Mouse (Mus musculus) forebrain, embryonic 16.5 days (tissue): Measurements from ENCODE around the gene Phox2a. TPM values are rescaled to one million over a fixed set of nuclear protein-coding genes. Genes with fewer than 3 reads are reported as not detected.
A peak's percentile ranks its signal among the peaks of the same experiment; 100 is the strongest.

Source experiments
- ATAC-seq: fragments of 200-750 bp; cut with Nextera tagmentation; 2 replicates; pipeline ENCODE4 v1.8.0; 2017; ENCODE audit warnings: mild to moderate bottlenecking, moderate library complexity
- H3K27ac ChIP-seq: fragments of 300-500 bp; sonication (generic); 2 replicates; pipeline ENCODE4 v1.5.1; 2014; ENCODE audit warnings: low read length, control low read depth
- H3K27me3 ChIP-seq: fragments of 300-500 bp; sonication (generic); replicated peaks from 2 replicates; pipeline ENCODE4 v1.6.1; 2014; ENCODE audit warnings: low read length; ENCODE audit not compliant: control insufficient read depth, insufficient read depth
- H3K36me3 ChIP-seq: fragments of 300-500 bp; sonication (generic); 2 replicates; pipeline ENCODE4 v1.6.1; 2014; ENCODE audit not compliant: control insufficient read depth, insufficient read depth
- H3K4me1 ChIP-seq: fragments of 300-500 bp; sonication (generic); replicated peaks from 2 replicates; pipeline ENCODE4 v1.6.1; 2014; ENCODE audit warnings: low read length; ENCODE audit not compliant: control insufficient read depth, insufficient read depth
- H3K4me2 ChIP-seq: fragments of 300-500 bp; sonication (generic); 2 replicates; pipeline ENCODE4 v1.6.1; 2014; ENCODE audit warnings: mild to moderate bottlenecking, low read length, control low read depth
- H3K4me3 ChIP-seq: fragments of 300-500 bp; sonication (generic); replicated peaks from 2 replicates; pipeline ENCODE4 v1.5.1; 2014; ENCODE audit warnings: mild to moderate bottlenecking, low read length, control low read depth
- H3K9ac ChIP-seq: fragments of 300-500 bp; sonication (generic); replicated peaks from 2 replicates; pipeline ENCODE4 v1.6.1; 2014; ENCODE audit warnings: low read depth, low read length, control low read depth
- H3K9me3 ChIP-seq: fragments of 300-500 bp; sonication (generic); 2 replicates; pipeline ENCODE4 v1.6.1; 2016; ENCODE audit warnings: low read length; ENCODE audit not compliant: control insufficient read depth
- WGBS: fragments of 180-500 bp; shearing (Covaris S2); extraction: QIAGEN DNeasy Blood & Tissue Kit; methylation state at CpG from one replicate; pipeline ENCODE4 v1.1.7; 2014; 5-methylcytosine and 5-hydroxymethylcytosine counted together
- polyA plus RNA-seq: library from polyadenylated mRNA; unstranded; fragments of >200 nt; fragmentation: Nextera tagmentation; extraction: Ambion mirVana; gene quantifications from 2 replicates; pipeline ENCODE4 v1.2.1, GENCODE M21; 2015

Phox2a gene
- polyA plus RNA-seq, 1 experiment from 2014 or later: not detected

DNA sequence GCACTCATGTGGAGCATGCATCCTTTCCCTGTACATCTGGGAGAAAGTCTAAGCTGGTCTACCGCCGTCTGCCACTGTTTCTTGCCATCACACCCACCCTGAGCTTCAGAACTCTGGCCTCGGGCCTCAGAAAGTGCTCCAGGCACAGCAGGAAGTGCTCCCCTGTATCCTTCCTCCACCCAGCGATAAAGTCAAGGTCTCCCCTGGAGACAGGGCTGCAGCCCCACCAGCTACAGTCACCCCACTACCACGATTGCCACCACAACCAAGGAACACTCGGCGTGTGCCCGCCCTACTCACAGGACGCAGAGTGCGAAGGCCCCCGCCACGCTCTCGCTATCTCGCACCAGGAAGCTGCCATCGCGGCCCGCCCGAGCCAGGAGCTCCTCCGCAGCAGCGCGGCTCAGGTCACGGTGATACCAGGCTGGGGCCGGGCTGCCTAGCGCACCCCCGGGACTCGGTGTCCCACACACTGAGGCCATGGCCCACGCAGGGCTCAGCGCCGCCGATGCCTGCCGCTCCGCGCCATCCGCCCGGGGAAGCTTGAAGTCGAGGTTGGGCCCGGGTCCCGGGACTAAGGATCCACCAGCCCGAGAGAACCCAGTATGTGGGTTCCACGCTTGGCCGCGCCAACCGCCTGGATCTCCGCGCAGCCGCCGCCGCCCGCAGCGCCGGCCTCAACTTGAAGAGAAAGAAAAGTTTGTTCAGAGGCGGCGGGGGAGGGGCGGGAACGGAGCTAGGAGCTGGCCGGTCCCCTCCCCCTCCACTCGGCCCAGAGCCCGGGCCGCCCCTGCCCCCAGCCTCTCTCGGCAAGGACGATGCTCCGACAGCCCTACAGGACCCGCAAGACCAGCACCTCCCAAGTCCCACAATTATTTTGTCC lies 18.4 kb downstream of the Phox2a start:
- H3K4me1 ChIP-seq: peaks cover 39% of the 10 kb centered on the region
- peak; percentile 29 for ATAC-seq
- 0% methylated on average over 57 of the region's 63 CpGs for whole genome bisulfite sequencing

DNA sequence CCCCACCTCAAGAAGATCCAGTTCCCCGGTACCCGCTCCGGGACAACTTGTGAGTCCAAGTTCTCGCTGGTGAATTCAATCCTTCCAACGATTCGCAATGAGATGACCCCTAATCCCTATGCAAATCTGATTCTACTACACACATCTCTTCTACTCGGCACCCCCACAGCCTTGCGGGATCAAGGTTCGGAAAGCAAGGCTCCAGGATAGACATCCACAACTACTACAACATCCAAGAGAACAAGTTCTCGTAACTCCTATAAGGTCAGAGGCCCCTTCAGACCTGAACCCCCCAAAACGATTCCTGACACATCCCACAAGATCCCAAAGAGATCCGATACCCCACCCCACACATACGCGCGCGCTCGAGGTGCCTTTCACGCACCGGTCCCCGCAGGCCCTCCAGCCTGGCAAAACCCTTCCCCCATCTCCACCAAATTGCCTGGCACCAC lies 19.1 kb downstream of the Phox2a start:
- no peaks in the 10 kb centered on the region for H3K9me3 ChIP-seq
- H3K36me3 ChIP-seq: no peaks in the 10 kb centered on the region
- H3K27ac ChIP-seq: peak overlapping the region; percentile 53
- WGBS: 0% methylated on average over 20 of the region's 20 CpGs
- peak overlapping the region; percentile 76 for H3K4me3 ChIP-seq
- peak overlapping the region; percentile 83 for H3K9ac ChIP-seq
- H3K4me1 ChIP-seq: peaks cover 39% of the 10 kb centered on the region
- peaks cover 2% of the 10 kb centered on the region; the same call in 1 of the 2 replicates for H3K27me3 ChIP-seq
- H3K4me2 ChIP-seq: peak overlapping the region; percentile 99
- 0 out of 2 replicates have a peak, but pooled peaks have one; percentile 1 for ATAC-seq

More for the DNA sequence above, 18.4 kb downstream of the Phox2a start:
- Histone ChIP-seq H3K4me3 (peak overlapping the region; percentile 76), H3K27me3 (peaks cover 2% of the 10 kb centered on the region; the same call in 1 of the 2 replicates), H3K9ac (peak overlapping the region; percentile 83), H3K36me3 (peaks cover 2% of the 10 kb centered on the region; the same call in 1 of the 2 replicates), H3K9me3 (no peaks in the 10 kb centered on the region), H3K27ac (peak overlapping the region; percentile 75), H3K4me2 (peak overlapping the region; percentile 99)

DNA sequence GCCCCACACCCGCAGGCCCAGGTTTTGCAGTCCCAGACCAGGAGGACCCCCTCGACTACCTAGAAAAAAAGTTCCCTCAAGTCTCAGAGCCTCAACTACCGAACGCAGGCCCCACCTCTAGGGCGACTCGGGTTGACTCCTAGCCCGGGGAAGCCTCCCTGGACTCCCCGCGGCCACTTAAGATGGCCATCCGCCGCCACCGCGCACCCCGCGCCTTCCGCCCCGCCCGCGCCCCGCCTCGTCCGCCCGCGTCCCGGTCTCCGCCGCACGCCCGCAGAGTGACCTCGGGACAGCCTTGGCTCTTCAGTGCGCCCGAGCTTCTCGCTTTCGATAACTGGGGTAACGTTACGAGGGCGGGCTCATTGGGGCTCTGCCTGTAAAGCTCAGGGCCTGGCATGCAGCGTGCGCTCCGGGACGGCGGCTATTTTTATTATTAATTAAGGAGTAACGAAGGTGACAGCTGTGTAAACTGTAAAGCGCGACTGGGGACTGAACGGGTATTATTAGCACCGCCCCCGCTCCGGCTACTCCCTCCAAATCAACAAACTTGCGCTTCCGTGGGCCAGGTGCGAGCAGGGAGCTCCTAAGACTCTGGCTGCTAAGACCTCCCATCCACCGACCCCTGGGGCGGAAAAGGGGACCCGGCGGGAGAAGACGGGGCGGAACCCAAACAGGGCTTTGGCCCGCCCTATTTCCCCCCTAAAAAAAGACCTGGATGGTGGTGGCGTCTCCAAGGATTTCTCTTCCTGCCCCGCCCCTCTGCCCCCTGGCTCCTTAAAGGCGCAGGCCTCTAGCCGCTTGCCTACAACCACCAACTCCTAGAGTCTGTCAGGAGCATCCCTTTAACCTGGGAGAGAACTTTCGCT lies 19.7 kb downstream of the Phox2a start, which contains the start of gene Inppl1:
Inppl1 (minus strand) TSS at position 624 of the 866 bp plus-strand sequence.
- Histone ChIP-seq H3K36me3 (no peaks in the 10 kb centered on the region), H3K27ac (peak within 1 kb of the TSS; percentile 53), H3K4me2 (peak within 1 kb of the TSS; percentile 99), H3K4me1 (peaks cover 39% of the 10 kb centered on the region), H3K9ac (peak within 1 kb of the TSS; percentile 83), H3K4me3 (peak within 1 kb of the TSS; percentile 76), H3K9me3 (no peaks in the 10 kb centered on the region), H3K27me3 (peaks cover 2% of the 10 kb centered on the region; the same call in 1 of the 2 replicates)
- WGBS: under 1% methylated on average over 64 of the region's 64 CpGs
- ATAC-seq: peak; percentile 70

DNA sequence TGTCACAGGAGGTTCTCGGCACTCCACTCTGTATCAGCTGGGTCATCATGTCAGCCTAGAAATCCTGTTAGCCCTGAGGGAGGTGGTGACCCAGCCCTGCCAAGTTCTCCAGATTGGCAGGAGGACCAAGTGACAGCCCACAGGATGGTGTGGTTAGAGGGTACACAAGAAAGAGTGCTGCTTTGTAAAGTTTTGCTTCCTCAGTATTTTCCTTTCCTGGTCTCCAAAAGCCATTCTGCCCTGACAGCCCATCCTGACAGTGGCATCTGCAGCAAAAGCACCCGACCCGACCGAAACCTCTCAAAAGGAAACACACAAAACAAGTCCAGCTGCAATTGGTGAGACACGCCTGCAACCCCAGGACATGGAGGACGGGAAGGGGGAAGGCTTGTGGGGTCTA lies 26.1 kb downstream of the Phox2a start:
- H3K27ac ChIP-seq: no peak overlapping the region
- 78% methylated on average over 6 of the region's 6 CpGs for WGBS
- no peaks in the 10 kb centered on the region for H3K27me3 ChIP-seq
- no peaks in the 10 kb centered on the region for H3K36me3 ChIP-seq
- H3K4me1 ChIP-seq: no peaks in the 10 kb centered on the region
- H3K4me2 ChIP-seq: no peak overlapping the region
- no peak for ATAC-seq
- H3K9me3 ChIP-seq: no peaks in the 10 kb centered on the region
- H3K4me3 ChIP-seq: no peak overlapping the region
- no peak overlapping the region for H3K9ac ChIP-seq

DNA sequence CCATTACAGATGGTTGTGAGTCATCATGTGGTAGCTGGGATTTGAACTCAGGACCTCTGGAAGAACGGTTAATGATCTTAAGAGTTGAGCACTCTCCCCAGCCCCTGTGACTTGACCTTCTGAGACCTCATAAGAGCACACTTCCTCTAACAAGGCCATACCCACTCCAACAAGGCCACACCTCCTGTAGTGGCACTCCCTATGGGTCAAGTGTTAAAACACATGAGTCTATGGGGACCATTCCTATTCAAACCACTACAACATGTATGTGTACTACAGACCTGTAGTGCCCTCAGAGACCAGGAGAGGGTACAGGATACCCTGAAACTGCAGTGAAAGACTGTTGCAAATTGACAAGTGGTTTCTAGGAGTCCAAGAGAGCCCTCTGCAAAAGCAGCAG lies 29.8 kb downstream of the Phox2a start:
- WGBS: 97% methylated on average over 1 of the region's 1 CpGs
- no peak overlapping the region for H3K4me2 ChIP-seq
- H3K27me3 ChIP-seq: no peaks in the 10 kb centered on the region
- no peak overlapping the region for H3K27ac ChIP-seq
- H3K4me1 ChIP-seq: no peaks in the 10 kb centered on the region
- H3K36me3 ChIP-seq: no peaks in the 10 kb centered on the region
- no peaks in the 10 kb centered on the region for H3K9me3 ChIP-seq
- H3K9ac ChIP-seq: no peak overlapping the region
- no peak overlapping the region for H3K4me3 ChIP-seq
- ATAC-seq: no peak

DNA sequence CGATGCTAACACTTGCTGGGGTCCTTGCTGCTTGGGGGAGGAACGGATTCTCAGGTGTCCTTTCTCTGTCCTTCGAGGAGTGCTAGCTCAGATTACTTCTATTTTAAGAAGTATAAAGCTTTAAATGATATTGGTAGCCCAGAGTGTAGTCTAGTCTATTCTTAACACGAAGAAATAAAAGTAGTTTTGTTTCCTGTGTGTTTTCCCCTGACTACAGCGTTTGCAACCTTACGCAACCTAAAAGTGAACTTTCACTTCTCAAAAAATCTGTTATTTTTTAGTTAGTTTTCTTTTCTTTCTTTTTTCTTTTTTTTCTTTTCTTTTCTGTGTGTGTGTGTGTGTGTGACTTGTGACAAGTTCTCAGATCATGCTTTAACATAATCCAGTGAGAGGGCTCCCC lies 33.6 kb downstream of the Phox2a start:
- Histone ChIP-seq H3K4me2 (no peak overlapping the region), H3K9me3 (no peaks in the 10 kb centered on the region), H3K27me3 (no peaks in the 10 kb centered on the region), H3K9ac (no peak overlapping the region), H3K27ac (no peak overlapping the region), H3K4me1 (no peaks in the 10 kb centered on the region), H3K4me3 (no peak overlapping the region), H3K36me3 (no peaks in the 10 kb centered on the region)
- ATAC-seq: no peak
- WGBS: 85% methylated on average over 6 of the region's 6 CpGs

DNA sequence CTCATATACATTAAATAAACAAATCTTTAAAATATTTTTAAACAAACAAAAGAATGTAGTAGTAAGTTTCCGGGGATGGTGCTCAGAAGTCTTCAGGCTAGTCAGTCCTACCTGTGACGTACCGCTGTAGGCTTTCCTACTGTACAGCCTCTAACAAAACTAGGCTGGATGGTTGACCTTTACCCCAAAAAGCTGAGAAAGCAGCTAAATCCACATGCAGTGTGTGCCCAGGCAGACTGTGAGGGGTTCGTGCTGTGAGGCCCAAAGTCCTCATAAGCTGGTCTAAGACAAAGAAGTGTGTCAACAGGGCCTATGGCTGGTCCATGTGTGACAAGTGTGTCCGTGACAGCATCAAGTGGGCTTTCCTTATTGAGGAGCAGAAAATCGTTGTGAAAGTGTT lies 34.7 kb downstream of the Phox2a start:
- no peak overlapping the region for H3K4me2 ChIP-seq
- no peaks in the 10 kb centered on the region for H3K36me3 ChIP-seq
- H3K4me3 ChIP-seq: no peak overlapping the region
- 87% methylated on average over 6 of the region's 6 CpGs for WGBS
- ATAC-seq: no peak
- H3K9ac ChIP-seq: no peak overlapping the region
- no peaks in the 10 kb centered on the region for H3K27me3 ChIP-seq
- no peaks in the 10 kb centered on the region for H3K9me3 ChIP-seq
- H3K27ac ChIP-seq: no peak overlapping the region
- H3K4me1 ChIP-seq: no peaks in the 10 kb centered on the region

DNA sequence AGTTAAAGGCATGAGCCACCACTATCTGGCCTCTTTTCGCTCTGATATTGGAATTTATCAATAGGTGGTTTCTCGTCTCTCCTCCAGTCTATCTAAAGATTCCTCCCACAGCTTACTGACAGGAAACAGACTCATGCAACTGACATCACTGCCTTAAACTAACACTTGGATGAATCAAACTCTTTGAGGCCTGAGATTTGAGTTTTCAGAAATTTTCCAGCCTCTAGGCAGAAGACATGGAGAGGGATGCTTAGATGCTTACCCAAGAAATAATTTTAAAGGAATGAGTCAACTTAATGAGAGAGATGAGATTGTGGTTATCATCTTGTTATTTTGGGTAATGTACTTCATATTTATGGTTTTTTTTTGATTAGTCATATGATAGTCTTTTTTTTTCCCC lies 35.7 kb downstream of the Phox2a start:
- no peaks in the 10 kb centered on the region for H3K9me3 ChIP-seq
- H3K4me3 ChIP-seq: no peak overlapping the region
- WGBS: 94% methylated on average over 2 of the region's 2 CpGs
- H3K4me2 ChIP-seq: no peak overlapping the region
- H3K27me3 ChIP-seq: no peaks in the 10 kb centered on the region
- H3K27ac ChIP-seq: no peak overlapping the region
- no peak overlapping the region for H3K9ac ChIP-seq
- no peaks in the 10 kb centered on the region for H3K36me3 ChIP-seq
- ATAC-seq: no peak
- no peaks in the 10 kb centered on the region for H3K4me1 ChIP-seq

DNA sequence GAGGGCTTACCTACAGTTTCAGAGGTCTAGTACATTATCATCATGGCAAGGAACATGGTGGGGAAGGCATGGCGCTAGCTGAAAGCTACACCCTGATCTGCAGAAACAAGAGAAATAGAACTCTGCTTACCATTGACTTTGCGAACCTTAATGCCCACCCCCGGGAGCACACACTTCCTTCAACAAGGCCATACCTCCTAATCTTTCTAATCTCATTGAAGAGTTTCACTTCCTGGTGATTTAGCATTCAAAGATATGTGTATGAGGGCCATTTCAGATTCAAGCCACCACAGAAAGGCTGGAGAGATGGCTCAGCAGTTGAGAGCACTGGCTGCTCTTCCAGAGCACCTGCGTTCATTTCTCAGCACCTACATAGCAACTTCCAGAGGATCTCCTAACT lies 39.0 kb downstream of the Phox2a start, which contains the start of gene Folr2:
Folr2 (minus strand) TSS at position 101 of the 400 bp plus-strand sequence.
- no peaks in the 10 kb centered on the region for H3K36me3 ChIP-seq
- H3K27ac ChIP-seq: no peak within 1 kb of the TSS
- H3K9ac ChIP-seq: no peak within 1 kb of the TSS
- 95% methylated on average over 4 of the region's 4 CpGs for WGBS
- H3K4me3 ChIP-seq: no peak within 1 kb of the TSS
- no peaks in the 10 kb centered on the region for H3K27me3 ChIP-seq
- H3K4me1 ChIP-seq: no peaks in the 10 kb centered on the region
- no peak within 1 kb of the TSS for H3K4me2 ChIP-seq
- no peaks in the 10 kb centered on the region for H3K9me3 ChIP-seq
- no peak for ATAC-seq
